Mouse (Mus musculus) kidney, embryonic 16.5 days (tissue): ENCODE data around the gene Ntm. TPM values are rescaled to one million over a fixed set of nuclear protein-coding genes. Genes with fewer than 3 reads are reported as not detected.

Experiments
- ATAC-seq: fragments of 200-750 bp; cut with Nextera tagmentation; 2 replicates; pipeline ENCODE4 v1.8.0; 2017; ENCODE audit warnings: moderate TSS enrichment; ENCODE audit not compliant: low FRiP score, low TSS enrichment
- H3K27ac ChIP-seq: fragments of 300-500 bp; sonication (generic); 2 replicates; pipeline ENCODE4 v1.5.1; 2014; ENCODE audit warnings: low read length
- H3K27me3 ChIP-seq: fragments of 300-500 bp; sonication (generic); 2 replicates; pipeline ENCODE4 v1.6.1; 2014; ENCODE audit warnings: low read length, control low read depth, mixed read lengths; ENCODE audit not compliant: insufficient read depth
- H3K36me3 ChIP-seq: fragments of 300-500 bp; sonication (generic); 2 replicates; pipeline ENCODE4 v1.6.1; 2014; ENCODE audit warnings: low read length, control low read depth, mixed read lengths; ENCODE audit not compliant: insufficient read depth
- H3K4me1 ChIP-seq: fragments of 300-500 bp; sonication (generic); 2 replicates; pipeline ENCODE4 v1.6.1; 2014; ENCODE audit warnings: low read length, control low read depth, mixed read lengths; ENCODE audit not compliant: insufficient read depth
- H3K4me2 ChIP-seq: fragments of 300-500 bp; sonication (generic); replicated peaks from 2 replicates; pipeline ENCODE4 v1.6.1; 2014; ENCODE audit warnings: low read depth, low read length
- H3K4me3 ChIP-seq: fragments of 300-500 bp; sonication (generic); 2 replicates; pipeline ENCODE4 v1.5.1; 2014; ENCODE audit warnings: mild to moderate bottlenecking, low read length
- H3K9ac ChIP-seq: fragments of 300-500 bp; sonication (generic); replicated peaks from 2 replicates; pipeline ENCODE4 v1.6.1; 2014; ENCODE audit warnings: low read length
- H3K9me3 ChIP-seq: fragments of 300-500 bp; sonication (generic); 2 replicates; pipeline ENCODE4 v1.6.1; 2016; ENCODE audit warnings: low read length, control low read depth
- WGBS: fragments of 180-500 bp; shearing (Covaris S2); extraction: QIAGEN DNeasy Blood & Tissue Kit; methylation state at CpG from one replicate; pipeline ENCODE4 v1.1.7; 2014; 5-methylcytosine and 5-hydroxymethylcytosine counted together
- polyA plus RNA-seq: library from polyadenylated mRNA; unstranded; fragments of >200 nt; fragmentation: Nextera tagmentation; extraction: Ambion mirVana; gene quantifications from 2 replicates; pipeline ENCODE4 v1.2.1, GENCODE M21; 2015

Ntm gene
- polyA plus RNA-seq, 1 experiment from 2014 or later = 42.1 TPM

GRCm38 (mm10) chr9:29426261-29426660 is 536.7 kb downstream of the Ntm start:
- 78% methylated on average over 2 of the region's 2 CpGs for WGBS
- ATAC-seq = no peak

DNA sequence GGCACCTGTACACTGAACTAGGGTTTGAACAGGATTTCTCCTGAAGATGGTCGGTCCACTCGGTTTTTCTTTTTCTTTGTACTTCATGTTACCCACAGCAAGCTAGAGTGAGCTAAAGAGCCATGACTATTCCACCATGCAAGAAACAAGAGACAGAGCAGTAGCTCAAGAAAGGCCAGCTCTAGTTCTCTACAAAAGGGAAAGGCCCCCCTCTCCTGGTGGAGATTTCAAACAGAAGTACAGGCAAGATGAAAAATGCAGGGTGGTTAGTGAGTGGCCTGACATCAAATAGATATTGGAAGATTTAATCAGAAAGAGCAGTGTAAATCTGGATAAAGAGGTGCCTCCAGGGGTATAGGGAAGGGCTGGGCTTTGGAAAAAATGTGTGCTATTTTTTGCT is 547.4 kb downstream of the Ntm start:
- WGBS = 51% methylated on average over 2 of the region's 2 CpGs
- H3K4me2 ChIP-seq = no peak overlapping the region
- no peaks in the 10 kb centered on the region for H3K9me3 ChIP-seq
- peaks cover 12% of the 10 kb centered on the region for H3K27me3 ChIP-seq
- no peak overlapping the region for H3K9ac ChIP-seq
- peaks cover 14% of the 10 kb centered on the region for H3K4me1 ChIP-seq
- H3K4me3 ChIP-seq = no peak overlapping the region
- no peaks in the 10 kb centered on the region for H3K36me3 ChIP-seq
- H3K27ac ChIP-seq = no peak overlapping the region
- ATAC-seq = no peak

More at GRCm38 (mm10) chr9:29426261-29426660, 536.7 kb downstream of the Ntm start:
- H3K4me1 ChIP-seq = 0 out of 2 replicates have a peak, but pooled peaks cover 2% of the 10 kb centered on the region
- no peak overlapping the region for H3K9ac ChIP-seq
- H3K4me3 ChIP-seq = no peak overlapping the region
- no peaks in the 10 kb centered on the region for H3K9me3 ChIP-seq
- H3K27ac ChIP-seq = no peak overlapping the region
- H3K27me3 ChIP-seq = no peaks in the 10 kb centered on the region
- H3K36me3 ChIP-seq = no peaks in the 10 kb centered on the region
- no peak overlapping the region for H3K4me2 ChIP-seq

DNA sequence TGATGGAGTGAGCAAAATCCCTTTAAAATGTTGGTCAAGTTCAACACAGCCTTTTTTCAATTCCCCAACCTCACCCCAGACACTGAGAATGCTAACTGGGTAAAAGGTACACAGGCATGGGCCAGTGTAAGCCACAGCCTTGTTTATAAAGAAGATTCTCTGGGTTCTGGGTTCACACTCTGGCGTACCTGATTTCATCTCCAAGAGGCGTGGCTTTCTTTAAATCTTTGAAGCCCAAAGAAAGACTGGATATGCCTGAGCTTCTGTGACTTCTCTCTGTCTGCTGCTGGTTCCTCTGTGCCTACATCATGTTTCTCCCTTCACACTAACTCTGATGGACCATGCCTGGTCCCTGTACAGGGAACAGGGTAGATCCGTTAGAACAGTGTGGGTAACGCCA is 549.8 kb downstream of the Ntm start:
- peak overlapping the region; percentile 98 for H3K4me2 ChIP-seq
- H3K4me3 ChIP-seq = no peak overlapping the region; the same call in 1 of the 2 replicates
- H3K36me3 ChIP-seq = no peaks in the 10 kb centered on the region
- no peaks in the 10 kb centered on the region for H3K9me3 ChIP-seq
- peaks cover 14% of the 10 kb centered on the region for H3K4me1 ChIP-seq
- no peak overlapping the region for H3K9ac ChIP-seq
- ATAC-seq = no peak
- H3K27me3 ChIP-seq = peaks cover 15% of the 10 kb centered on the region
- WGBS = 78% methylated on average over 4 of the region's 4 CpGs
- H3K27ac ChIP-seq = no peak overlapping the region

- peak; percentile 77 for ATAC-seq
These were observed 550.7 kb downstream of the Ntm start for GRCm38 (mm10) chr9:29412181-29412771.

GRCm38 (mm10) chr9:29411408-29412180 is 551.3 kb downstream of the Ntm start:
- Histone ChIP-seq H3K27ac (peak overlapping the region; percentile 80), H3K27me3 (peaks cover 15% of the 10 kb centered on the region), H3K4me1 (peaks cover 14% of the 10 kb centered on the region), H3K9ac (peak overlapping the region; percentile 73), H3K4me3 (peak overlapping the region; percentile 66), H3K4me2 (peak overlapping the region; percentile 98), H3K9me3 (no peaks in the 10 kb centered on the region), H3K36me3 (no peaks in the 10 kb centered on the region)
- under 1% methylated on average over 40 of the region's 40 CpGs for WGBS
- ATAC-seq = peak; percentile 71

More at GRCm38 (mm10) chr9:29412181-29412771, 550.7 kb downstream of the Ntm start:
- peak overlapping the region; percentile 80 for H3K27ac ChIP-seq
- WGBS = 0% methylated on average over 58 of the region's 61 CpGs
- H3K4me2 ChIP-seq = peak overlapping the region; percentile 98
- no peaks in the 10 kb centered on the region for H3K36me3 ChIP-seq
- H3K4me3 ChIP-seq = peak overlapping the region; percentile 66
- H3K4me1 ChIP-seq = peaks cover 14% of the 10 kb centered on the region
- H3K27me3 ChIP-seq = peaks cover 15% of the 10 kb centered on the region
- H3K9ac ChIP-seq = peak overlapping the region; percentile 73
- no peaks in the 10 kb centered on the region for H3K9me3 ChIP-seq

DNA sequence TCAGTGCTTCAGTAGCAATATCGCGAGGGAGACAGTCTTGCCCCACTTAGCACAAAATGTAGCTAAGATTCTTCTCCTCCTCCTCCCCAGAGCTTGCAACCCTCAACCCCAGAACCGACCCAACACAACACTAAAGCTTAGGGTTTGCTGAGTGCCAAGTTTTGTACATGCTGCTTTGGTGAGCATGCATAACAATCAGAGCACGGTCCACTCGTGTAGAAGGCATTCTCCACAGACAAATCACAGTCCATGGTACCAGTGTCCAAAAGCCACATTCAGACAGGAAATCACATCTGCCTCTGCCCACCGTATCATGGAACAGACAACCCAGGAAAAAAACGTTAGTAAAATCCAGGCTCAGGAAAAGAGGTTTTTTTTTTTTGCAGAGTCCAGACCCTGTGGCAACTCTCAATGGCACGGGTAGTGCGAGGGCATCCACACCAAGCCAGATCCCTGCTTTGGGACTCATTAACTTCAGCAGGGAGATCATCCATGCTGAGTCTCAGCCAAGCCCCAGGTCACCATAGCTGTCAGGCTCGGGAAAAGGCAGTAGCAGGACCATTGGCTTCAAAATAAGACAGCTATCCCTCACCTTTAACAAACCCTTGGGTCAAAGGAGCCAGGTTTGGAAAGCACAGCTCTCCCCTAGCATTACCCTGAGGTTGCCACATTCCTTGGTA is 552.1 kb downstream of the Ntm start:
- H3K4me3 ChIP-seq = peak overlapping the region; percentile 66
- 38% methylated on average over 10 of the region's 10 CpGs for WGBS
- peak; percentile 1; the same call in 1 of the 2 replicates for ATAC-seq
- H3K36me3 ChIP-seq = no peaks in the 10 kb centered on the region
- no peaks in the 10 kb centered on the region for H3K9me3 ChIP-seq
- peaks cover 15% of the 10 kb centered on the region for H3K27me3 ChIP-seq
- H3K9ac ChIP-seq = peak overlapping the region; percentile 73
- peak overlapping the region; percentile 98 for H3K4me2 ChIP-seq
- peaks cover 14% of the 10 kb centered on the region for H3K4me1 ChIP-seq
- no peak overlapping the region for H3K27ac ChIP-seq

- H3K4me3 ChIP-seq = peak overlapping the region; percentile 66
- H3K4me1 ChIP-seq = peaks cover 14% of the 10 kb centered on the region
- WGBS = 64% methylated on average over 6 of the region's 6 CpGs
- no peak overlapping the region for H3K9ac ChIP-seq
- H3K27ac ChIP-seq = no peak overlapping the region
- peak overlapping the region; percentile 98 for H3K4me2 ChIP-seq
- H3K9me3 ChIP-seq = no peaks in the 10 kb centered on the region
- no peaks in the 10 kb centered on the region for H3K36me3 ChIP-seq
- ATAC-seq = no peak
- H3K27me3 ChIP-seq = peaks cover 15% of the 10 kb centered on the region
These were observed 552.7 kb downstream of the Ntm start for GRCm38 (mm10) chr9:29410284-29410683.

DNA sequence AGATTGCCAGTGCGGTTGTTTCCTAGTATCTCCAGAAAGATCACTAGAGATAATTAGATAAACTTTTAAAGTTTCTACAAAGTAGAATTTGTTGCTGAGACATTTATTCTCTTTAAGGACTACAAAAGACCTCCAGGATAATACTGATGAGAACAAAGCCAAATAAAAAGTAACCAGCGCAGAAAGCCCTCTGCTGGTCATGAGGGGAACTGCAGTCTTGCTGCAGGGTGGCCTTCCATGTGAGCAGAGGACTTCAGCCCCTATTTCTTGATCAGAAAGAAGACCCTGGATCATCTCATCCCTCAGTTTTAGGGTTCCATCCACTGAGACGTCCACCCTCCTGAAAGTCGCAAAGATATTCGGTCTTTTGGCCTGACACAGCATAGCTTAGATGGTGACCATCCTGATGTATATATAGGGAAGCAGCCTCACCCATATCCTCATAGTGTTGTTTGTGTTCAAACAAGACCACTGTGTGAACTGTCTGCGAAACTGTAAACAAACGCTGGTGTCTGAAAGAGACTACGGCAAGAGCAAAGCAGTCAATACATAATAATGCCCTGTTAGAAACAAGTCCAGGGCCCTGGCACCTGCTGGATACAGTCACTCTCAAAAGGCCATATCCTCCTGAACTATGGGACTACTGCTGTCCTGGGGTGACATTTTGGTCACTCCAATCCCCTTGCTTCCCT is 553.6 kb downstream of the Ntm start:
- Histone ChIP-seq H3K4me3 (no peak overlapping the region), H3K9me3 (no peaks in the 10 kb centered on the region), H3K27ac (no peak overlapping the region), H3K9ac (no peak overlapping the region), H3K27me3 (peaks cover 15% of the 10 kb centered on the region), H3K4me1 (peaks cover 14% of the 10 kb centered on the region), H3K36me3 (no peaks in the 10 kb centered on the region), H3K4me2 (no peak overlapping the region)
- no peak for ATAC-seq
- WGBS = 66% methylated on average over 8 of the region's 8 CpGs

DNA sequence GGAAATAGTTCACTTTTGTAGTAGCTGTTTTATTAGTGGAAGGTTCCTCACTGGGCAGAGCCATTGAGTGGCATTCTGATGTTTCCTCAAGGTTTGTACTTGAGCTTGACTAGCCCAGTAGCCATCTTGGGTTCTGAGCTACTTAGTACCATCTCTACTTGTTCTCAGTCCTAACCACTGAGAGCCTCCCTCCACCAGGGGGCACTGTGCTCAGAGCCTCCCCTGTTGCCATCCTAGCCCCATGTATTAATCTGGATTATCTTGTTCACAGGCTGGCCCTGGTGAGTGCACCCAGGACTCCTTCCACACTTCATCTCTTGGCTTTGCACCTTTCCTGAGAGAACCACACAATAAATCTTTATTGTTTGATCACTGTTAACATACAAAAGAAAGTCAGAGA is 555.0 kb downstream of the Ntm start:
- peaks cover 13% of the 10 kb centered on the region for H3K4me1 ChIP-seq
- H3K36me3 ChIP-seq = no peaks in the 10 kb centered on the region
- peaks cover 7% of the 10 kb centered on the region; the same call in 1 of the 2 replicates for H3K27me3 ChIP-seq
- H3K9ac ChIP-seq = no peak overlapping the region
- H3K9me3 ChIP-seq = no peaks in the 10 kb centered on the region
- H3K4me2 ChIP-seq = no peak overlapping the region
- no peak overlapping the region for H3K27ac ChIP-seq
- H3K4me3 ChIP-seq = no peak overlapping the region
- ATAC-seq = no peak
